Mouse (Mus musculus): Measurements from ENCODE around the gene Crebrf. TPM values are rescaled to one million over a fixed set of nuclear protein-coding genes. Genes with fewer than 3 reads are reported as not detected.

Crebrf gene
- polyA plus RNA-seq, 1 experiment: 2.8 TPM

- Histone ChIP-seq H3K36me3 (ENCODE audit: control insufficient read depth, insufficient read depth, low read length) (peaks cover 21% of the 10 kb centered on the region), H3K4me1 (ENCODE audit: control insufficient read depth, insufficient read depth, insufficient read length, low read length) (no peaks in the 10 kb centered on the region), H3K27ac (ENCODE audit: insufficient read depth, low read depth, low read length) (no peak overlapping the region), H3K4me3 (ENCODE audit: low read depth, low read length) (no peak overlapping the region), H3K27me3 (ENCODE audit: control insufficient read depth, insufficient read depth, low read length) (no peaks in the 10 kb centered on the region)
- 95% methylated on average over 6 of the region's 6 CpGs for WGBS
- TF ChIP-seq POLR2A (IDR thresholded peaks at IDR 0.05; ENCODE audit: low read depth, low read length) (no peak), CTCF (IDR thresholded peaks at IDR 0.05; ENCODE audit: extremely low read depth, insufficient read length, insufficient replicate concordance, low read depth, low read length) (no peak)
Measured at GRCm38 (mm10) chr17:26681276-26681675, 34.2 kb upstream of the Crebrf start.

- no peak for TF ChIP-seq CTCF (IDR thresholded peaks at IDR 0.05; ENCODE audit: extremely low read depth, insufficient read length, insufficient replicate concordance, low read depth, low read length)
- no peak for TF ChIP-seq POLR2A (IDR thresholded peaks at IDR 0.05; ENCODE audit: low read depth, low read length)
- Histone ChIP-seq H3K36me3 (ENCODE audit: control insufficient read depth, insufficient read depth, low read length) (peaks cover 22% of the 10 kb centered on the region), H3K4me1 (ENCODE audit: control insufficient read depth, insufficient read depth, insufficient read length, low read length) (no peaks in the 10 kb centered on the region), H3K27ac (ENCODE audit: insufficient read depth, low read depth, low read length) (no peak overlapping the region), H3K4me3 (ENCODE audit: low read depth, low read length) (no peak overlapping the region), H3K27me3 (ENCODE audit: control insufficient read depth, insufficient read depth, low read length) (no peaks in the 10 kb centered on the region)
- WGBS: 88% methylated on average over 17 of the region's 17 CpGs
Measured at GRCm38 (mm10) chr17:26686334-26687000, 29.0 kb upstream of the Crebrf start.

- H3K36me3 ChIP-seq (ENCODE audit: control insufficient read depth, insufficient read depth, low read length): peaks cover 15% of the 10 kb centered on the region
- no peaks in the 10 kb centered on the region for H3K27me3 ChIP-seq (ENCODE audit: control insufficient read depth, insufficient read depth, low read length)
- no peak overlapping the region for H3K4me3 ChIP-seq (ENCODE audit: low read depth, low read length)
- TF ChIP-seq POLR2A (IDR thresholded peaks at IDR 0.05; ENCODE audit: low read depth, low read length): no peak
- TF ChIP-seq CTCF (IDR thresholded peaks at IDR 0.05; ENCODE audit: extremely low read depth, insufficient read length, insufficient replicate concordance, low read depth, low read length): no peak
- no peaks in the 10 kb centered on the region for H3K4me1 ChIP-seq (ENCODE audit: control insufficient read depth, insufficient read depth, insufficient read length, low read length)
- H3K27ac ChIP-seq (ENCODE audit: insufficient read depth, low read depth, low read length): no peak overlapping the region
- WGBS: 65% methylated on average over 8 of the region's 8 CpGs
Measured at GRCm38 (mm10) chr17:26688795-26689735, 26.4 kb upstream of the Crebrf start.

- TF ChIP-seq POLR2A (IDR thresholded peaks at IDR 0.05; ENCODE audit: low read depth, low read length) (no peak), CTCF (IDR thresholded peaks at IDR 0.05; ENCODE audit: extremely low read depth, insufficient read length, insufficient replicate concordance, low read depth, low read length) (no peak)
- WGBS: 90% methylated on average over 2 of the region's 2 CpGs
- Histone ChIP-seq H3K4me1 (ENCODE audit: control insufficient read depth, insufficient read depth, insufficient read length, low read length) (no peaks in the 10 kb centered on the region), H3K4me3 (ENCODE audit: low read depth, low read length) (no peak overlapping the region), H3K27ac (ENCODE audit: insufficient read depth, low read depth, low read length) (no peak overlapping the region), H3K36me3 (ENCODE audit: control insufficient read depth, insufficient read depth, low read length) (peaks cover 7% of the 10 kb centered on the region), H3K27me3 (ENCODE audit: control insufficient read depth, insufficient read depth, low read length) (no peaks in the 10 kb centered on the region)
Measured at GRCm38 (mm10) chr17:26689810-26690209, 25.6 kb upstream of the Crebrf start.

- no peak overlapping the region for H3K4me3 ChIP-seq (ENCODE audit: low read depth, low read length)
- no peaks in the 10 kb centered on the region for H3K4me1 ChIP-seq (ENCODE audit: control insufficient read depth, insufficient read depth, insufficient read length, low read length)
- no peaks in the 10 kb centered on the region for H3K27me3 ChIP-seq (ENCODE audit: control insufficient read depth, insufficient read depth, low read length)
- WGBS: 86% methylated on average over 5 of the region's 5 CpGs
- peaks cover 6% of the 10 kb centered on the region for H3K36me3 ChIP-seq (ENCODE audit: control insufficient read depth, insufficient read depth, low read length)
- no peak overlapping the region for H3K27ac ChIP-seq (ENCODE audit: insufficient read depth, low read depth, low read length)
- TF ChIP-seq POLR2A (IDR thresholded peaks at IDR 0.05; ENCODE audit: low read depth, low read length): no peak
- TF ChIP-seq CTCF (IDR thresholded peaks at IDR 0.05; ENCODE audit: extremely low read depth, insufficient read length, insufficient replicate concordance, low read depth, low read length): no peak
Measured at GRCm38 (mm10) chr17:26690236-26690635, 25.2 kb upstream of the Crebrf start.

- Histone ChIP-seq H3K36me3 (ENCODE audit: control insufficient read depth, insufficient read depth, low read length) (peaks cover 10% of the 10 kb centered on the region), H3K27ac (ENCODE audit: insufficient read depth, low read depth, low read length) (no peak overlapping the region), H3K4me1 (ENCODE audit: control insufficient read depth, insufficient read depth, insufficient read length, low read length) (no peaks in the 10 kb centered on the region), H3K27me3 (ENCODE audit: control insufficient read depth, insufficient read depth, low read length) (no peaks in the 10 kb centered on the region), H3K4me3 (ENCODE audit: low read depth, low read length) (no peak overlapping the region)
- TF ChIP-seq POLR2A (IDR thresholded peaks at IDR 0.05; ENCODE audit: low read depth, low read length) (no peak), CTCF (IDR thresholded peaks at IDR 0.05; ENCODE audit: extremely low read depth, insufficient read length, insufficient replicate concordance, low read depth, low read length) (no peak)
- WGBS: 87% methylated on average over 7 of the region's 7 CpGs
Measured at GRCm38 (mm10) chr17:26691110-26691509, 24.3 kb upstream of the Crebrf start.

- no peak for TF ChIP-seq CTCF (IDR thresholded peaks at IDR 0.05; ENCODE audit: extremely low read depth, insufficient read length, insufficient replicate concordance, low read depth, low read length)
- 75% methylated on average over 7 of the region's 7 CpGs for WGBS
- Histone ChIP-seq H3K4me1 (ENCODE audit: control insufficient read depth, insufficient read depth, insufficient read length, low read length) (no peaks in the 10 kb centered on the region), H3K36me3 (ENCODE audit: control insufficient read depth, insufficient read depth, low read length) (peaks cover 23% of the 10 kb centered on the region), H3K27ac (ENCODE audit: insufficient read depth, low read depth, low read length) (no peak overlapping the region), H3K27me3 (ENCODE audit: control insufficient read depth, insufficient read depth, low read length) (no peaks in the 10 kb centered on the region), H3K4me3 (ENCODE audit: low read depth, low read length) (no peak overlapping the region)
Measured at GRCm38 (mm10) chr17:26693424-26693823, 22.0 kb upstream of the Crebrf start.

Data from small intestine, adult 2 months (tissue).